Mouse (Mus musculus) heart, embryonic 16.5 days (tissue): ENCODE data around the gene Fam92b. TPM values are rescaled to one million over a fixed set of nuclear protein-coding genes. Genes with fewer than 3 reads are reported as not detected.

Experiments used
- ATAC-seq: fragments of 200-750 bp; cut with Nextera tagmentation; replicated peaks from 2 replicates; pipeline ENCODE4 v1.8.0; 2017; ENCODE audit warnings: moderate number of reproducible peaks; ENCODE audit not compliant: insufficient read depth, low FRiP score; ENCODE audit errors: extremely low read depth
- H3K27ac ChIP-seq: fragments of 300-500 bp; sonication (generic); 2 replicates; pipeline ENCODE4 v1.5.1; 2014; ENCODE audit warnings: mild to moderate bottlenecking, low read length, control low read depth, moderate library complexity
- H3K27me3 ChIP-seq: fragments of 300-500 bp; sonication (generic); 2 replicates; pipeline ENCODE4 v1.6.1; 2014; ENCODE audit warnings: low read length, mixed read lengths; ENCODE audit not compliant: control insufficient read depth, insufficient read depth
- H3K36me3 ChIP-seq: fragments of 300-500 bp; sonication (generic); 2 replicates; pipeline ENCODE4 v1.6.1; 2014; ENCODE audit not compliant: control insufficient read depth, insufficient read depth
- H3K4me1 ChIP-seq: fragments of 300-500 bp; sonication (generic); 2 replicates; pipeline ENCODE4 v1.6.1; 2014; ENCODE audit warnings: low read length, mixed read lengths; ENCODE audit not compliant: control insufficient read depth, insufficient read depth
- H3K4me2 ChIP-seq: fragments of 300-500 bp; sonication (generic); 2 replicates; pipeline ENCODE4 v1.6.1; 2014; ENCODE audit warnings: low read depth, mild to moderate bottlenecking, control low read depth, low read length
- H3K4me3 ChIP-seq: fragments of 300-500 bp; sonication (generic); 2 replicates; pipeline ENCODE4 v1.5.1; 2014; ENCODE audit warnings: mild to moderate bottlenecking, control low read depth, low read length
- H3K9ac ChIP-seq: fragments of 300-500 bp; sonication (generic); 2 replicates; pipeline ENCODE4 v1.6.1; 2014; ENCODE audit warnings: low read length, control low read depth
- H3K9me3 ChIP-seq: fragments of 300-500 bp; sonication (generic); replicated peaks from 2 replicates; pipeline ENCODE4 v1.6.1; 2016; ENCODE audit warnings: low read length; ENCODE audit not compliant: control insufficient read depth
- WGBS: fragments of 180-500 bp; shearing (Covaris S2); extraction: QIAGEN DNeasy Blood & Tissue Kit; methylation state at CpG from one replicate; pipeline ENCODE4 v1.1.7; 2014; 5-methylcytosine and 5-hydroxymethylcytosine counted together
- polyA plus RNA-seq: library from polyadenylated mRNA; unstranded; fragments of >200 nt; fragmentation: Nextera tagmentation; extraction: Ambion mirVana; gene quantifications from 2 replicates; pipeline ENCODE4 v1.2.1, GENCODE M21; 2015

Gene Fam92b
- polyA plus RNA-seq, 1 experiment from 2014 or later, result 0.66 TPM

- Histone ChIP-seq H3K27me3 (no peaks in the 10 kb centered on the region), H3K4me3 (no peak overlapping the region), H3K36me3 (no peaks in the 10 kb centered on the region), H3K9me3 (0 out of 2 replicates have a peak, but pooled peaks cover 4% of the 10 kb centered on the region), H3K27ac (no peak overlapping the region), H3K9ac (no peak overlapping the region), H3K4me1 (peaks cover 14% of the 10 kb centered on the region), H3K4me2 (no peak overlapping the region)
- ATAC-seq, result no peak
- 73% methylated on average over 7 of the region's 7 CpGs for WGBS
Observed at GRCm38 (mm10) chr8:120133169-120133568, 44.1 kb downstream of the Fam92b start.

- Histone ChIP-seq H3K4me3 (no peak overlapping the region), H3K9me3 (0 out of 2 replicates have a peak, but pooled peaks cover 4% of the 10 kb centered on the region), H3K9ac (no peak overlapping the region), H3K27me3 (no peaks in the 10 kb centered on the region), H3K36me3 (no peaks in the 10 kb centered on the region), H3K27ac (no peak overlapping the region), H3K4me1 (peaks cover 27% of the 10 kb centered on the region), H3K4me2 (no peak overlapping the region)
- no peak for ATAC-seq
- 76% methylated on average over 8 of the region's 8 CpGs for WGBS
Observed at GRCm38 (mm10) chr8:120131158-120131557, 46.1 kb downstream of the Fam92b start.

- Histone ChIP-seq H3K4me3 (no peak overlapping the region), H3K27ac (no peak overlapping the region), H3K27me3 (no peaks in the 10 kb centered on the region), H3K9me3 (0 out of 2 replicates have a peak, but pooled peaks cover 4% of the 10 kb centered on the region), H3K4me1 (peaks cover 39% of the 10 kb centered on the region), H3K36me3 (no peaks in the 10 kb centered on the region), H3K9ac (no peak overlapping the region), H3K4me2 (no peak overlapping the region)
- no peak for ATAC-seq
- 79% methylated on average over 4 of the region's 4 CpGs for WGBS
Observed at GRCm38 (mm10) chr8:120129547-120129946, 47.7 kb downstream of the Fam92b start.

GRCm38 (mm10) chr8:120126357-120127161 is 50.7 kb downstream of the Fam92b start:
- peak; percentile 75 for ATAC-seq
- peak overlapping the region; percentile 55 for H3K9ac ChIP-seq
- H3K4me2 ChIP-seq, result peak overlapping the region; percentile 48
- no peaks in the 10 kb centered on the region for H3K36me3 ChIP-seq
- H3K27ac ChIP-seq, result peak overlapping the region; percentile 88
- H3K27me3 ChIP-seq, result no peaks in the 10 kb centered on the region
- peaks cover 55% of the 10 kb centered on the region for H3K4me1 ChIP-seq
- 16% methylated on average over 14 of the region's 14 CpGs for WGBS
- 0 out of 2 replicates have a peak, but pooled peaks cover 4% of the 10 kb centered on the region for H3K9me3 ChIP-seq
- no peak overlapping the region for H3K4me3 ChIP-seq

GRCm38 (mm10) chr8:120124836-120125389 is 52.4 kb downstream of the Fam92b start:
- Histone ChIP-seq H3K27ac (peak overlapping the region; percentile 58), H3K4me2 (no peak overlapping the region), H3K27me3 (no peaks in the 10 kb centered on the region), H3K9ac (no peak overlapping the region), H3K36me3 (no peaks in the 10 kb centered on the region), H3K4me1 (peaks cover 64% of the 10 kb centered on the region), H3K9me3 (0 out of 2 replicates have a peak, but pooled peaks cover 4% of the 10 kb centered on the region), H3K4me3 (no peak overlapping the region)
- ATAC-seq, result no peak
- 70% methylated on average over 7 of the region's 7 CpGs for WGBS

- H3K9ac ChIP-seq, result no peak overlapping the region
- H3K4me1 ChIP-seq, result peaks cover 65% of the 10 kb centered on the region
- WGBS, result 18% methylated on average over 6 of the region's 6 CpGs
- no peak for ATAC-seq
- 0 out of 2 replicates have a peak, but pooled peaks cover 4% of the 10 kb centered on the region for H3K9me3 ChIP-seq
- no peak overlapping the region for H3K4me3 ChIP-seq
- no peaks in the 10 kb centered on the region for H3K36me3 ChIP-seq
- H3K4me2 ChIP-seq, result no peak overlapping the region
- H3K27ac ChIP-seq, result peak overlapping the region; percentile 58
- H3K27me3 ChIP-seq, result no peaks in the 10 kb centered on the region
Observed at GRCm38 (mm10) chr8:120124261-120124660, 53.0 kb downstream of the Fam92b start.

GRCm38 (mm10) chr8:120120951-120121350 is 56.3 kb downstream of the Fam92b start:
- 45% methylated on average over 5 of the region's 5 CpGs for WGBS

GRCm38 (mm10) chr8:120119931-120120330 is 57.3 kb downstream of the Fam92b start:
- ATAC-seq, result peak; percentile 28; the same call in 1 of the 2 replicates
- Histone ChIP-seq H3K4me2 (peak overlapping the region; percentile 39), H3K9ac (peak overlapping the region; percentile 58), H3K9me3 (no peaks in the 10 kb centered on the region), H3K27me3 (peaks cover 3% of the 10 kb centered on the region; the same call in 1 of the 2 replicates), H3K27ac (peak overlapping the region; percentile 85), H3K36me3 (no peaks in the 10 kb centered on the region), H3K4me3 (no peak overlapping the region), H3K4me1 (peaks cover 45% of the 10 kb centered on the region)
- WGBS, result 24% methylated on average over 6 of the region's 6 CpGs

More at GRCm38 (mm10) chr8:120120951-120121350, 56.3 kb downstream of the Fam92b start:
- no peak overlapping the region for H3K4me3 ChIP-seq
- no peak overlapping the region; the same call in 1 of the 2 replicates for H3K4me2 ChIP-seq
- peak overlapping the region; percentile 0; the same call in 1 of the 2 replicates for H3K27ac ChIP-seq
- H3K9ac ChIP-seq, result no peak overlapping the region
- H3K36me3 ChIP-seq, result no peaks in the 10 kb centered on the region
- no peaks in the 10 kb centered on the region for H3K9me3 ChIP-seq
- no peaks in the 10 kb centered on the region for H3K27me3 ChIP-seq
- ATAC-seq, result no peak
- peaks cover 52% of the 10 kb centered on the region for H3K4me1 ChIP-seq

- Histone ChIP-seq H3K36me3 (no peaks in the 10 kb centered on the region), H3K9me3 (no peaks in the 10 kb centered on the region), H3K4me3 (no peak overlapping the region), H3K27ac (peak overlapping the region; percentile 85), H3K4me1 (peaks cover 44% of the 10 kb centered on the region), H3K27me3 (peaks cover 3% of the 10 kb centered on the region; the same call in 1 of the 2 replicates), H3K4me2 (peak overlapping the region; percentile 39), H3K9ac (peak overlapping the region; percentile 58)
- 43% methylated on average over 3 of the region's 3 CpGs for WGBS
- no peak for ATAC-seq
Observed at GRCm38 (mm10) chr8:120119429-120119828, 57.8 kb downstream of the Fam92b start.
